Mouse (Mus musculus): ENCODE results near the gene Spata3. TPM values are rescaled to one million over a fixed set of nuclear protein-coding genes. Genes with fewer than 3 reads are reported as not detected.
A peak's percentile ranks its signal among the peaks of the same experiment; 100 is the strongest.
"Not testable (repeated sequence)": the region's sequence is repeated elsewhere in the genome, so short reads cannot be mapped to it uniquely, and the experiment has no call there.

Spata3 gene
- polyA plus RNA-seq, 1 experiment from 2014 or later, result not detected

DNA sequence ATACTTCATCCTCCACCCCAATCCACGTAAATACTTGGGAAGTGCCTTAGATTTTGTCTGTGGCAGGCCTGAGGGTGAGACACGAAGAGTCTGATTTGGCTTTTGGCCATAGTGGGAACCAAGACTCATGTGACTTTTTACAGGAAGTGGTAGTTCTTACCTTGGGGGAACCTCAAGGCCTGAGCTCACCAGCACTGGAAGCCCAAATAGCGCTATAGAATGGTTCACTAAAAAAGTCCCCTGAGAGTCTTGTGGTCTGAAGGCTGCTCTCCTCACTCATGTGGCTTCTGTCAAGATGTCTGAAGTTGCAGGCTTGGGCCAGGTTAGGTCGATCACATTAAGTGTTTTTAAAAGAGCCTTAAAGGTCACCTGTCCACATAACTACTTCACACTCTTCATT, 18.6 kb upstream of the Spata3 start:
- Histone ChIP-seq H3K9me3 (ENCODE audit: low read length) (no peaks in the 10 kb centered on the region), H3K4me3 (ENCODE audit: low read depth, low read length) (no peak overlapping the region), H3K4me2 (replicated peaks; ENCODE audit: low read depth, low read length) (no peak overlapping the region), H3K36me3 (ENCODE audit: insufficient read depth, low read length) (no peaks in the 10 kb centered on the region), H3K27me3 (replicated peaks; ENCODE audit: insufficient read depth, low read length) (no peaks in the 10 kb centered on the region), H3K4me1 (ENCODE audit: insufficient read depth, low read depth, low read length) (no peaks in the 10 kb centered on the region), H3K9ac (replicated peaks; ENCODE audit: low read depth) (no peak overlapping the region), H3K27ac (ENCODE audit: low read length) (no peak overlapping the region)
- ATAC-seq (no peak), DNase-seq (ENCODE audit: low spot score) (no peak)
- TF ChIP-seq EP300 (IDR thresholded peaks at IDR 0.05) (no peak), CTCF (IDR thresholded peaks at IDR 0.05) (no peak)
- 69% methylated on average over 4 of the region's 4 CpGs for WGBS

- Histone ChIP-seq H3K27ac (ENCODE audit: low read length) (no peak overlapping the region), H3K4me2 (replicated peaks; ENCODE audit: low read depth, low read length) (no peak overlapping the region), H3K27me3 (replicated peaks; ENCODE audit: insufficient read depth, low read length) (no peaks in the 10 kb centered on the region), H3K36me3 (ENCODE audit: insufficient read depth, low read length) (no peaks in the 10 kb centered on the region), H3K4me3 (ENCODE audit: low read depth, low read length) (no peak overlapping the region), H3K9me3 (ENCODE audit: low read length) (no peaks in the 10 kb centered on the region), H3K9ac (replicated peaks; ENCODE audit: low read depth) (no peak overlapping the region), H3K4me1 (ENCODE audit: insufficient read depth, low read depth, low read length) (no peaks in the 10 kb centered on the region)
- WGBS, result 77% methylated on average over 18 of the region's 18 CpGs
- DNase-seq (ENCODE audit: low spot score), result no peak
- no peak for ATAC-seq
- TF ChIP-seq CTCF (IDR thresholded peaks at IDR 0.05) (no peak), EP300 (IDR thresholded peaks at IDR 0.05) (no peak)
Observed at GRCm38 (mm10) chr1:85999853-86000570, 16.6 kb upstream of the Spata3 start.

DNA sequence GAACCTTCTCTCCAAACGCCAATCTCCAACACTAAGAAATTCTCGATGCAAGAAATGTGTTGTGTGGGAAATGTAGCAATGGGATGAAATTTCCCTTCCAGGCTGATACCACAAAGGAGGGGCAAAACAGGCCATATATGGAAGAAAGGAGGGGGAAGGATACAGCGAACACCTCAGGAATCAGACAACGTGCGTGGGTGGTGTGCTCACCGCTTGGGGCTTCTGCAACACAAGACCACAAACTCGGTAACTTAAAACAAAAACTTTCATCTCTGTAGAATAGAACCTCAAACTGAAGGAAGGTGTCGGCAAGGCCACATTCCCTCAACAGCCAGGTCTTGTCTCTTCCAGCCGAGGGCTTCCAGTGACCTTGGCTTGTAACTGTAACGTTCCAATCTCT, 11.1 kb upstream of the Spata3 start:
- no peak for DNase-seq (ENCODE audit: low spot score)
- TF ChIP-seq CTCF (IDR thresholded peaks at IDR 0.05), result no peak
- TF ChIP-seq EP300 (IDR thresholded peaks at IDR 0.05), result no peak
- Histone ChIP-seq H3K4me3 (ENCODE audit: low read depth, low read length) (no peak overlapping the region), H3K9me3 (ENCODE audit: low read length) (no peaks in the 10 kb centered on the region), H3K9ac (replicated peaks; ENCODE audit: low read depth) (no peak overlapping the region), H3K4me1 (ENCODE audit: insufficient read depth, low read depth, low read length) (no peaks in the 10 kb centered on the region), H3K27ac (ENCODE audit: low read length) (no peak overlapping the region), H3K36me3 (ENCODE audit: insufficient read depth, low read length) (no peaks in the 10 kb centered on the region), H3K4me2 (replicated peaks; ENCODE audit: low read depth, low read length) (no peak overlapping the region), H3K27me3 (replicated peaks; ENCODE audit: insufficient read depth, low read length) (no peaks in the 10 kb centered on the region)
- no peak for ATAC-seq
- 80% methylated on average over 10 of the region's 10 CpGs for WGBS

- no peaks in the 10 kb centered on the region for H3K9me3 ChIP-seq (ENCODE audit: low read length)
- DNase-seq (ENCODE audit: low spot score) (no peak), ATAC-seq (no peak)
- no peaks in the 10 kb centered on the region for H3K36me3 ChIP-seq (ENCODE audit: insufficient read depth, low read length)
- WGBS, result 84% methylated on average over 6 of the region's 6 CpGs
- no peak overlapping the region for H3K27ac ChIP-seq (ENCODE audit: low read length)
- no peak overlapping the region for H3K4me3 ChIP-seq (ENCODE audit: low read depth, low read length)
- H3K27me3 ChIP-seq (replicated peaks; ENCODE audit: insufficient read depth, low read length), result no peaks in the 10 kb centered on the region
- no peak overlapping the region for H3K9ac ChIP-seq (replicated peaks; ENCODE audit: low read depth)
- H3K4me1 ChIP-seq (ENCODE audit: insufficient read depth, low read depth, low read length), result no peaks in the 10 kb centered on the region
- no peak overlapping the region for H3K4me2 ChIP-seq (replicated peaks; ENCODE audit: low read depth, low read length)
- TF ChIP-seq CTCF (IDR thresholded peaks at IDR 0.05), result no peak
- no peak for TF ChIP-seq EP300 (IDR thresholded peaks at IDR 0.05)
Observed at GRCm38 (mm10) chr1:86006040-86006439, 10.6 kb upstream of the Spata3 start.

GRCm38 (mm10) chr1:86007778-86008177, 8.8 kb upstream of the Spata3 start:
- peak; percentile 93 for DNase-seq (ENCODE audit: low spot score)
- Histone ChIP-seq H3K36me3 (ENCODE audit: insufficient read depth, low read length) (no peaks in the 10 kb centered on the region), H3K4me3 (ENCODE audit: low read depth, low read length) (no peak overlapping the region), H3K9ac (replicated peaks; ENCODE audit: low read depth) (no peak overlapping the region), H3K27me3 (replicated peaks; ENCODE audit: insufficient read depth, low read length) (no peaks in the 10 kb centered on the region), H3K4me1 (ENCODE audit: insufficient read depth, low read depth, low read length) (no peaks in the 10 kb centered on the region), H3K27ac (ENCODE audit: low read length) (no peak overlapping the region), H3K9me3 (ENCODE audit: low read length) (no peaks in the 10 kb centered on the region), H3K4me2 (replicated peaks; ENCODE audit: low read depth, low read length) (no peak overlapping the region; the same call in 1 of the 2 replicates)
- peak; percentile 80 for ATAC-seq
- under 1% methylated on average over 7 of the region's 7 CpGs for WGBS
- TF ChIP-seq EP300 (IDR thresholded peaks at IDR 0.05) (no peak), CTCF (IDR thresholded peaks at IDR 0.05) (peak; percentile 95)

DNA sequence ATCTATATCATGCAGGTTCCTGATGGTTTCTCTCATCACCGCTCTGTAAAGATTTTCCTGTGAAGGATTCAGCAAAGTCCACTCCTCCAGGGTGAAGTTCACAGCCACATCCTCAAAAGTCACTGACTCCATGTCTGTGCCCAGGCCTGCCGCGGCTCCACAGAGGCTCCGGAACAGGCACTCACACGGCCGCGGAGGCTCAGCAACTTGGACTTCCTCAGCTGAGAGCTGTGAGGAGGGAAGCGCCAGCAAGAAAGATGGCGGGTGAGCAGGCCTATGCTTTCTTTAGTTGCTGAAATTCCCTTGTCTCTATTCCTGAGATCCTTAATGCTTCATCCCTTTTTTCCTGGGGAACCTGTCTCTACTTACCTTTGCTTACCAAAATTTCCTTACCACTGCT, 858 bp upstream of the Spata3 start:
- H3K9me3 ChIP-seq (ENCODE audit: low read length); H3K36me3 ChIP-seq (ENCODE audit: insufficient read depth, low read length); H3K27ac ChIP-seq (ENCODE audit: low read length); H3K4me2 ChIP-seq (replicated peaks; ENCODE audit: low read depth, low read length); H3K4me1 ChIP-seq (ENCODE audit: insufficient read depth, low read depth, low read length); DNase-seq (ENCODE audit: low spot score); H3K9ac ChIP-seq (replicated peaks; ENCODE audit: low read depth); H3K4me3 ChIP-seq (ENCODE audit: low read depth, low read length): not testable (repeated sequence)
- peak; percentile 58; the same call in 1 of the 2 replicates for ATAC-seq
- H3K27me3 ChIP-seq (replicated peaks; ENCODE audit: insufficient read depth, low read length), result peaks cover 17% of the 10 kb centered on the region
- 98% methylated on average over 9 of the region's 9 CpGs for WGBS
